Mouse (Mus musculus) embryo, embryonic 9.5 days (tissue): ENCODE data around the gene Sds.
A peak's percentile ranks its signal among the peaks of the same experiment; 100 is the strongest.

Experiments used
- DNase-seq: peaks from one replicate; pipeline ENCODE4 v3.0.0-alpha.2; 2017; ENCODE audit errors: extremely low spot score

The Sds gene

DNA sequence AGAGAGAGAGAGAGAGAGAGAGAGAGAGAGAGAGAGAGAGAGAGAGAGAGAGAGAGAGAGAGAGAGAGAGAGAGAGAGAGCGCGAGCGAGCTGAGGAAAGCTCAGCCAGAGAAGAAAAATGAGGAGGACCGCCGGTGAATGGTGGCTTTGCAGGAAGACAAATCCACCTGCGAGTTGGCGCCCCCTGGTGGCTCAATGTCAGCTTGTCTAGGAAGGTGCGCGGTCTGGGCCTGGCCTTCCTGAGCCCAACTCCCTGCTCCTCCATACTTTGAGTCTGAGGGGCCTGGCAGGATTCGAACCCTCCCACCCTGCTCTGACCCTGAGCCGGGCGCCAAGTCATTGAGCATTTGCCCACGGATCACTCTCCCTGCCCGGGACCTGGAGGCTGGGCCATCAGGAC is 35.6 kb upstream of the Sds start:
- DNase-seq: peak; percentile 91

GRCm38 (mm10) chr5:120447305-120447704 is 29.0 kb upstream of the Sds start:
- no peak for DNase-seq

DNA sequence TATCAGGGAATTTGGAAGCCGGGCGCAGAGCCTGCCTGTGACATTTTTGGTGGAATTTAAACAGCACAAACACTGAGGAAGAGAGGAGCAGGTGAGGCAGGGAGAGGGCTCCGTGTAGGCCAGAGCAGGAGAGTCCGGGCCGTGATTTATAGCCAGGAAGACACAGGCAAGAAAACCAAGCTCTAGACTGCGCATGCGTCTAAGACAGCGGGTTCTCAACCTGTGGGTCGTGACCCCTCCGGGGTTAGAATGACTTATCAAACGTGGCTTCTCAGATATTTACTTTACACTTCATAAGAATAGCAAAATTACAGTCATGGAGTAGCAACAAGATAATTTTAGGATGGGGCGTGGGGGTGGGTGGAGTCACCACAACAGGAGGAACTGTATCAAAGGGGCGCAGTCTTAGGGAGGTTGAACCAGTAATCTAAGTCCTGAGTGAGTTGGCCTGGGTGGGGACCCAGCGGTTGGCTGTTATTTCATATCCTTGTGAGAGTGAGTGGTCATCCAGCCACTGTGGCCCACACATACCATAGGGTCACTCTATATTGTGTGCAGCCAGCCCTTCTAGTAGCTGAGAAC is 21.5 kb upstream of the Sds start:
- no peak for DNase-seq

GRCm38 (mm10) chr5:120456253-120456652 is 20.1 kb upstream of the Sds start:
- DNase-seq: no peak

- DNase-seq: no peak
Observed at GRCm38 (mm10) chr5:120456841-120457554, 19.3 kb upstream of the Sds start.

GRCm38 (mm10) chr5:120457628-120458027 is 18.7 kb upstream of the Sds start:
- DNase-seq: peak; percentile 84

- no peak for DNase-seq
Observed at GRCm38 (mm10) chr5:120459133-120459532, 17.2 kb upstream of the Sds start.

- no peak for DNase-seq
Observed at GRCm38 (mm10) chr5:120461902-120462301, 14.4 kb upstream of the Sds start.

GRCm38 (mm10) chr5:120464321-120464720 is 12.0 kb upstream of the Sds start:
- no peak for DNase-seq

GRCm38 (mm10) chr5:120465062-120465461 is 11.3 kb upstream of the Sds start:
- no peak for DNase-seq

DNA sequence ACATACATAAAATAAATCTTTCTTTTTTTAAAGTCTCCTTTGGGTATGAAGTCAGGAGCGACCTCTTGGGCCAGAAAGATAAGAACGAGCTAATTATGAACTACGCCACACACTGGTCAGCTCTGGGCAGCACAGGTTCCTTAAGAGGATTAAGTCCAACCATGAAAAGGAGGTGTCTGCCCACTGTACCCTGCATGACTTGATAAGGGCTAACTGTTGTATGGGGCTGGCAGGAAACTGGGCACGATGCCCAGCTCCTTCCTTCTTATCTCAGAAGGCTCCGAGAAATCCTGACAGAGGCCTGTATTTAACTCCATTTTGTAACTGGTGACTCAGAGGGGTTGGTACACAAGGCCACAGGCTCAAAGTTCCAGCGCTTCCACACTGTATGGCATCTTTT is 10.5 kb upstream of the Sds start:
- DNase-seq: no peak

DNA sequence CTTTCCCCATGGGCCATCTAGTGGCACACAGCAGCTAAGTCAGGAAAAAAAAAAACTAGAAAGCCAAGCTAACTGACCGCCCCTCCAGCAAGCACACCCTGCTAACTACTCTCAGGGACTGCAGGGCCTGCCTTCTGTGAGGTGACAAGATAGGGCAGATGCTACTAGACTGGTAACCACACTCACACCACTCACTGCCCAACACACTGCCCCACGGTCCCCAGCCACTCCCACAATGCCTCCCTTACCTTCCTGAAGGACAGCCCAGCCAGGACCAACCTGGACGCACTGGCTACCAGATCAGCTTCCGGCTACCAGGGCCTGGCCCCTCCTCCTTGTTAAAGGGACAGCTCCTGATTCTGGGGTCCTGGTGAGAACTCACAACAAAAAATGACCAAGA is 9.3 kb upstream of the Sds start:
- peak; percentile 31 for DNase-seq

GRCm38 (mm10) chr5:120468336-120468735 is 8.0 kb upstream of the Sds start:
- no peak for DNase-seq

GRCm38 (mm10) chr5:120468830-120469229 is 7.5 kb upstream of the Sds start:
- DNase-seq: no peak

GRCm38 (mm10) chr5:120471538-120471937 is 4.8 kb upstream of the Sds start:
- DNase-seq: no peak

DNA sequence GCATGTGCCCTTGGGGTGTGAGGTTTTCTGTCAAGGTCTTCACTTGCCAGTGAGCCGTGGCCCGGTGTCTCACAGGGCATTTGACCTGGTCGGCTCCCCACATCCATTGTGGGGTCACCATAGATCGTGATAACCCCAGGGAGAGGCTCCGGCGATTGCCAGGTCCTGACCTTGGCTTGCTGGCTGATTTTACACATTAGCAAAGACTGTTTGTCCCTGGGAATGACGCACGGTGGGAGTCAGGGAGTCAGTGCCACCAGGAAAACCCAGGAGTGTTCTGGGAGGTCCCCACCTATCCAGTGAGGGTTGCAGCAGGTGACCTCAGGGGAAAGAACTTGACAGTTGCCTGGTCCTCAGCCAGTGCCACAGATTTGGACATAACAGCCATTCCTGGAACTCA is 3.6 kb upstream of the Sds start, which contains the start of gene Sdsl:
Sdsl (minus strand) TSS at position 41 of the 400 bp plus-strand sequence.
- DNase-seq: no peak

- DNase-seq: no peak
Observed at GRCm38 (mm10) chr5:120473361-120473760, 3.0 kb upstream of the Sds start.

- no peak for DNase-seq
Observed at GRCm38 (mm10) chr5:120475861-120476260, 465 bp upstream of the Sds start.

GRCm38 (mm10) chr5:120477993-120478392 is 1.7 kb downstream of the Sds start:
- no peak for DNase-seq

DNA sequence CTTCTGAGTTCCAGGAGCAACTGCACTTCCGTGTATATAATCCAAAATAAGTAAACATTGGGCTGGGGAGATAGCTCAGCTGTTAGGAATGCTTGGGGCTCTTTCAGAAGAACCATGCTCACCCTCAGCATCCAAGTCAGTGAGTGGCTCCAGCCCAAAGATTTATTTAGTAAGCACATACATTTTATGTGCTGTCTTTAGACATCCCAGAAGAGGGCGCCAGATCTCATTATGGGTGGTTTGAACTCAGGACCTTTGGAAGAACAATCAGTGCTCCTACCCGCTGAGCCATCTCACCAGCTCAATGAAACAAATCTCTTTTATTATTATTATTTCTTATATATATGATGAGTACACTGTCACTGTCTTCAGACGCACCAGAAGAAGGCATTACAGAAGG is 3.2 kb downstream of the Sds start:
- DNase-seq: no peak

- no peak for DNase-seq
Observed at GRCm38 (mm10) chr5:120481205-120481604, 4.9 kb downstream of the Sds start.

- no peak for DNase-seq
Observed at GRCm38 (mm10) chr5:120483399-120483798, 7.1 kb downstream of the Sds start.

DNA sequence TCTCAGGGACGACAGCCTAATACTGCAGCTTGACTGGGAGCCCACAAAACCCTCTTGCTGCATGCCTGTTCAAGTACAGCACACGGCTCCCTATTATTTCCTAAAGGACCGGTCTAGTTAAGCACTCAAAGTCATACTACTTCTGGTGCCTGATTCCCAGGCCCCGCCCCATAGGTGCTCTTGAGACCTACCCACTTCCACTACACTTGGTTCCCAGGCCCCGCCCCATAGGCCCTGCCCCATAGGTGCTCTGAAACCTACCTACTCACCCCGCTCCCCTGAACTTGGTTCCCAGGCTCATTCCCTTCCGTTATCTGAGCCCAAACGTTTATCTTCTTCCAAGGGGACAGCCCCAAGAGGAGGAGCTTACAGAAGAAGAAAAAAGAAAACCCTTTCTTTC is 11.5 kb downstream of the Sds start:
- no peak for DNase-seq
